Mouse (Mus musculus) kidney, embryonic 15.5 days (tissue): ENCODE measurements at regions not wholly inside any gene's neighbourhood (a gene's known extent, or its start where the extent isn't known, plus 50 kb on each side); places are given as distances from the start of the nearest gene placed in this dataset.

Experiments
- ATAC-seq: fragments of 200-750 bp; cut with Nextera tagmentation; replicated peaks from 2 replicates; pipeline ENCODE4 v1.8.0; 2017; ENCODE audit warnings: moderate TSS enrichment; ENCODE audit not compliant: low FRiP score
- H3K27ac ChIP-seq: fragments of 300-500 bp; sonication (generic); 2 replicates; pipeline ENCODE4 v1.5.1; 2015; ENCODE audit warnings: mild to moderate bottlenecking, inconsistent platforms
- H3K27me3 ChIP-seq: fragments of 300-500 bp; sonication (generic); 2 replicates; pipeline ENCODE4 v1.6.1; 2015; ENCODE audit warnings: inconsistent platforms
- H3K36me3 ChIP-seq: fragments of 300-500 bp; sonication (generic); 2 replicates; pipeline ENCODE4 v1.6.1; 2015; ENCODE audit warnings: inconsistent platforms
- H3K4me1 ChIP-seq: fragments of 300-500 bp; sonication (generic); 2 replicates; pipeline ENCODE4 v1.6.1; 2015; ENCODE audit warnings: inconsistent platforms
- H3K4me2 ChIP-seq: fragments of 300-500 bp; sonication (generic); 2 replicates; pipeline ENCODE4 v1.6.1; 2015; ENCODE audit warnings: moderate library complexity, mild to moderate bottlenecking, inconsistent platforms
- H3K4me3 ChIP-seq: fragments of 300-500 bp; sonication (generic); replicated peaks from 2 replicates; pipeline ENCODE4 v1.5.1; 2015; ENCODE audit warnings: mild to moderate bottlenecking, inconsistent platforms
- H3K9ac ChIP-seq: fragments of 300-500 bp; sonication (generic); 2 replicates; pipeline ENCODE4 v1.6.1; 2015; ENCODE audit warnings: mild to moderate bottlenecking, inconsistent platforms
- H3K9me3 ChIP-seq: fragments of 300-500 bp; sonication (generic); replicated peaks from 2 replicates; pipeline ENCODE4 v1.6.1; 2016; ENCODE audit warnings: inconsistent platforms
- WGBS: fragments of 180-500 bp; shearing (Covaris S2); methylation state at CpG from one replicate; pipeline ENCODE4 v1.1.7; 2015; ENCODE audit warnings: mixed read lengths; 5-methylcytosine and 5-hydroxymethylcytosine counted together

DNA sequence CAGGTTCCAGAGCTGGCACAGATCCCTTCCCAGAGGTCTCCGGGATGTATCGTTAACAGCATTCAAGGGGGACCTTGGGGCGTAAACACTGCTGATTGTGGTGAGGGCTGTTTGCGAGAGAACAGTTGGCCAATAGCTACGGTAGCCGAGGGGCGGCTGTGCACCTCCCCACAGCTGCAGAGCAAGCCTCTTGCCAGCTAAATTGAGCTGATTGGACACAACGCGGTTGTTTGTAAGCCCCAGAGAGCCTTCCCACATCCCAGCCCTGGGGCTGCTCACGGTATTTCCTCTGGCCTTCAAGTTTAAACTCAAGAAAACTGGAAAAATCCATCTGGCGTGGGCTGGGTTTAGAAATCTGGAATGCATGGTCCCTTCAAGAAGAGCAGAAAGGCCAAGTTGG, 114.6 kb upstream of the Gm5148 start:
- Histone ChIP-seq H3K27me3 (no peaks in the 10 kb centered on the region), H3K9me3 (no peaks in the 10 kb centered on the region), H3K4me2 (no peak overlapping the region), H3K4me1 (peaks cover 12% of the 10 kb centered on the region), H3K9ac (no peak overlapping the region), H3K36me3 (no peaks in the 10 kb centered on the region), H3K27ac (no peak overlapping the region), H3K4me3 (no peak overlapping the region)
- ATAC-seq: no peak
- WGBS: 75% methylated on average over 11 of the region's 11 CpGs

DNA sequence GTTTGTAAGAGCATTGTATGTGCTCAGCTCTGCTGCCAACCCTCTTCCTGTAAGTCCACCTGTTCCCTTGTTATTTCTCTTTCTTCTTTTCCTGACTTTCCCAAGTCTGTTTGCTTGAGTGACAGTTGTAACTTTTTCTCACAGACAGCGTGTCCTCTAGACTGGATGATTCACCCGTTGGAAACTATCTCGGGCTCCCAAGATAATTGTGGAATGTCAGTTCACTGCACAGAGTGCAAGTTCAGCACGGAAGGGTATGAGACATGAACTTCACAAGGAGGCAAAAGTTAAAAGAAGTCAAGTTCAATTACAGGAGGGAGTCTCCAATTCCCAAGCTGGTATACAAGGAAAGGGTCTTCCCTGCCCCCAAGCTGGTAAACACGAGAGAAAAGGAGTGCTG, 112.5 kb upstream of the Gm5148 start:
- Histone ChIP-seq H3K27ac (no peak overlapping the region), H3K9ac (no peak overlapping the region), H3K9me3 (no peaks in the 10 kb centered on the region), H3K36me3 (no peaks in the 10 kb centered on the region), H3K27me3 (no peaks in the 10 kb centered on the region), H3K4me1 (peaks cover 4% of the 10 kb centered on the region; the same call in 1 of the 2 replicates), H3K4me3 (no peak overlapping the region), H3K4me2 (no peak overlapping the region)
- ATAC-seq: no peak
- 65% methylated on average over 5 of the region's 5 CpGs for WGBS

DNA sequence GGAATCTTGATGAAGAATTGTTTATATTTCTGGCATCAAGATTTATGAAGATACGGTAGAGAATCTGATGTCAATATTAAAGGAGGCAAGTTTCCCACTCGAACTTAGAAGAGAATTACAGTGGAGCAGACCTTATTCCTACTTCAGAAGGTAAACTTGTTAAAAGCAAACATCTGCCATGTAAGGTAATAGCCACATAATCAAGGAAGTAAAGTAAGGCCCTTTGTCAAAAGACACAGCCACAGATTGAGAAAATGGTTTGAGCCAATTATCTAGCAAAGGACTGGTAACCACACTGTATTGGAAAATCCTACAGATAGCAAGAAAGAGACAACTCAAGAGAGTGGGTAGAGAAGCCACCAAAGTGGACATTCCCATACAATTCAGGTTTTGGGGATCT, 111.4 kb upstream of the Gm5148 start:
- H3K27ac ChIP-seq: no peak overlapping the region
- ATAC-seq: no peak
- no peaks in the 10 kb centered on the region for H3K36me3 ChIP-seq
- H3K4me1 ChIP-seq: peaks cover 4% of the 10 kb centered on the region; the same call in 1 of the 2 replicates
- H3K9ac ChIP-seq: no peak overlapping the region
- WGBS: 86% methylated on average over 2 of the region's 2 CpGs
- H3K9me3 ChIP-seq: no peaks in the 10 kb centered on the region
- H3K4me2 ChIP-seq: no peak overlapping the region
- no peaks in the 10 kb centered on the region for H3K27me3 ChIP-seq
- no peak overlapping the region for H3K4me3 ChIP-seq

DNA sequence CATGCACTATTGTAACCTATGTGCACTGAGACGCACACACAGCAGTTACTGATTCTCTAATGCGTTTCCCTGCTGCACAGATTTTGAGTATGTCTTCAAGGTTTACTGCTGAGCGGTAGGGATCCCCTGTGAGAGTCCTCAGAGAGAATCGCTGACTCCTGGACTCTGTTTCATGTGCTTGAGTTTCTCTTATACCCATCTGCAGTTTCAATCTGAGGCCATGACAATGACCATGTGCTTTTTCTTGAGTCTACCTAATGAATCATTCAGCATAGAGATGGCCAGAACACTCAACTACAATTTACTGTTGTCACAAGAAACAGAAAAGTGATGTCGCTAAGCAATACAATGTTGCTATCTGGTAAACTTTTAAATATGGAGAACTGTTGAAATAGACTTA, 110.8 kb upstream of the Gm5148 start:
- Histone ChIP-seq H3K4me2 (no peak overlapping the region), H3K36me3 (no peaks in the 10 kb centered on the region), H3K27me3 (no peaks in the 10 kb centered on the region), H3K4me3 (no peak overlapping the region), H3K9ac (no peak overlapping the region), H3K27ac (no peak overlapping the region), H3K9me3 (no peaks in the 10 kb centered on the region), H3K4me1 (peaks cover 4% of the 10 kb centered on the region; the same call in 1 of the 2 replicates)
- ATAC-seq: no peak
- 75% methylated on average over 5 of the region's 5 CpGs for WGBS

DNA sequence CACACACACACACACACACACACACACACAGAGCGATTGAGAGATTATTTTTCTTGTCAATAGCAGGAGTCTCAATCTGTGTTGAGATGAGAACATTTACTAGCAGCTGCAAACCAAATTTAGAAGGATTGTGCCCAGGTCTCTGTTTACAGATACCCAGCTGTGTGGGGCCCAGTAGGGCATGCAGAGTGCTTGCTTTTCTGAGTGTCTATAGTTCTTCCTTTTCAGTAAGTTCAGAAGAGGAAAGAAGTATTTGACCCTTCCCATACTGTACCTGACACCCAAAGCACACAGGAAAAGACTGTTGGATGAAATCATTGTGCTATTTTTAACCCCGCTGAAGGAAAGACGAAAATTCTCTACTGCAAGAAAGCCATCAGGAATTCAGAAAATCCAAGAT, 110.3 kb upstream of the Gm5148 start:
- no peaks in the 10 kb centered on the region for H3K36me3 ChIP-seq
- H3K4me1 ChIP-seq: peaks cover 4% of the 10 kb centered on the region; the same call in 1 of the 2 replicates
- no peak overlapping the region for H3K9ac ChIP-seq
- WGBS: 58% methylated on average over 3 of the region's 3 CpGs
- no peak for ATAC-seq
- H3K27ac ChIP-seq: no peak overlapping the region
- H3K4me3 ChIP-seq: no peak overlapping the region
- no peak overlapping the region for H3K4me2 ChIP-seq
- no peaks in the 10 kb centered on the region for H3K27me3 ChIP-seq
- no peaks in the 10 kb centered on the region for H3K9me3 ChIP-seq

DNA sequence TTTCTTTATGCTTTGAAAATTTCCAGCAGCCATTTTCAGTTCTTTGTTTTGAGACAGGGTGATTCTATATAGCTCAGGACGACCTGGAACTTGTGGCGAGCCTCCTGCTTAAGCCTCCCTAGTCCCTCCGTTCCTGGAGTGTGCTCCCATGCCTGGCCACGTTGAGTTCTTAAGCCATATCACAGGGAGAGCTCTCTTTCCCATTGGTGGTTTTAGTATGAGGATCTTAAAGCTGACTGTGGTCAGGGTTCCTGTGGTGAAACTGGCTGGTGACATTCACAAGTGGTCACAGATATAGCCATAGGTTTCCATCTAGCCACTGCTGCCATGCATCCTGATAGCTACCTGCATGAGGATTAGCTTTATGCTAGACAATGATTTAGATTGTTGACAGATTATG, 109.1 kb upstream of the Gm5148 start:
- Histone ChIP-seq H3K36me3 (no peaks in the 10 kb centered on the region), H3K9ac (no peak overlapping the region), H3K4me3 (no peak overlapping the region), H3K4me2 (no peak overlapping the region), H3K27ac (no peak overlapping the region), H3K9me3 (no peaks in the 10 kb centered on the region), H3K27me3 (no peaks in the 10 kb centered on the region), H3K4me1 (peaks cover 4% of the 10 kb centered on the region; the same call in 1 of the 2 replicates)
- 86% methylated on average over 4 of the region's 4 CpGs for WGBS
- ATAC-seq: no peak

DNA sequence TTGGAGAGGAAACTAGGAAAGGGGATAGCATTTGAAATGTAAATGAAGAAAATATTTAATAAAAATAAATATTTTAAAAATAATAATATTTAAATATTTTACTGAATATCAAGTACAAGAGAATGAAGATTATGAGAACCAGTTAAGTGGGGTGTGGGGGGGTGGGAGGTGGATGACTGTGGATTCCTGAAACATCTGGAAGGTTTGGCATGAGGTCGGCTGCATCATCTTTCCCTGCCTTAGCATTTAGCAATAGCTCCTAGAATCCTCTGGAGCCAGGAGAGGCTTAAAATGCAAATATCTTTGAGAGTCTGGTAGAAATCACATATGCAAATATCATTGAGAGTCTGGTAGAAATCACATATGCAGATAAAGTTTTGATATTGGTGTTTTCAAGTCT, 103.3 kb upstream of the Gm5148 start:
- Histone ChIP-seq H3K9me3 (no peaks in the 10 kb centered on the region), H3K27me3 (no peaks in the 10 kb centered on the region), H3K4me1 (no peaks in the 10 kb centered on the region), H3K9ac (no peak overlapping the region), H3K4me3 (no peak overlapping the region), H3K4me2 (no peak overlapping the region), H3K27ac (no peak overlapping the region), H3K36me3 (no peaks in the 10 kb centered on the region)
- no peak for ATAC-seq
- 71% methylated on average over 1 of the region's 1 CpGs for WGBS

DNA sequence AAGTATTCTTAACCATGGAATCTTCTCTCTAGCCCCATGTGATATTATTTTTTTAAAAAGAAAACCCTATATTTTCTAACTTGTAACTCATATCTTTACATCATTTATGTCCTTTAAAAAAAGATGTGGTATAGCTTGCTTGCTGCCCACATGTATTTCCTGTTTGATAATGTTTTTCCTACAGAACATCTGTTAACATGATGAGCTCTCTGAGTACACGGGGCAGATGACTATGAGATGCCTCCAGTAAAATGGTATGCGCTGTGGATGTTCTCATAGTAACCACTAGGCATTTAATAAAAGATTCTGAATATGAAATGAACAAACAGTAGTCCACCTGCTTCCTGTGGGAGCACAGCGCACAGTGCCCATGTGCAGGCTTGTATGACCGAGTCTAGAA, 101.3 kb upstream of the Gm5148 start:
- H3K36me3 ChIP-seq: no peaks in the 10 kb centered on the region
- H3K9me3 ChIP-seq: no peaks in the 10 kb centered on the region
- no peak overlapping the region for H3K27ac ChIP-seq
- no peak for ATAC-seq
- WGBS: 91% methylated on average over 4 of the region's 4 CpGs
- H3K9ac ChIP-seq: no peak overlapping the region
- no peaks in the 10 kb centered on the region; the same call in 1 of the 2 replicates for H3K4me1 ChIP-seq
- no peak overlapping the region for H3K4me2 ChIP-seq
- H3K4me3 ChIP-seq: no peak overlapping the region
- H3K27me3 ChIP-seq: no peaks in the 10 kb centered on the region

DNA sequence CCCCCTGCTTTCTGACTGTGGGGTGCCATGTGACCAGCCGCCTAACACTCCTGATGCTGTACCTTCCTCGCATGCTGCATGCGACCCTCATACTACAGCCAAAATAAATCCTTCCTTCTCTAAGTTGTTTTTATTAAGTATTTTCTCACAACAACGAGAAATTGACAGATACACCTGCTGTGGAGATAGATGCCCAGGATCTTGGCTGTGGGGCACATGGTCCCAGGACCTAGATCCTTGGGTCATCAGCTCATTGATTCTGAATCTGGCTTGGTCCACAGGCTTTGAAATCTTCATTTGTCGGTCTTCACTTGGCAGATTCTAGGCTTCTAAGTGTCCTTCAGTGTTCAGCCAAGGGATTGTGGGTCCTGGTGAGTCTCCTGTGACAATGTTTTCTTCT, 100.4 kb upstream of the Gm5148 start:
- Histone ChIP-seq H3K9me3 (no peaks in the 10 kb centered on the region), H3K27ac (no peak overlapping the region), H3K36me3 (no peaks in the 10 kb centered on the region), H3K4me1 (no peaks in the 10 kb centered on the region; the same call in 1 of the 2 replicates), H3K27me3 (no peaks in the 10 kb centered on the region), H3K9ac (no peak overlapping the region), H3K4me2 (no peak overlapping the region), H3K4me3 (no peak overlapping the region)
- 92% methylated on average over 5 of the region's 5 CpGs for WGBS
- ATAC-seq: no peak

DNA sequence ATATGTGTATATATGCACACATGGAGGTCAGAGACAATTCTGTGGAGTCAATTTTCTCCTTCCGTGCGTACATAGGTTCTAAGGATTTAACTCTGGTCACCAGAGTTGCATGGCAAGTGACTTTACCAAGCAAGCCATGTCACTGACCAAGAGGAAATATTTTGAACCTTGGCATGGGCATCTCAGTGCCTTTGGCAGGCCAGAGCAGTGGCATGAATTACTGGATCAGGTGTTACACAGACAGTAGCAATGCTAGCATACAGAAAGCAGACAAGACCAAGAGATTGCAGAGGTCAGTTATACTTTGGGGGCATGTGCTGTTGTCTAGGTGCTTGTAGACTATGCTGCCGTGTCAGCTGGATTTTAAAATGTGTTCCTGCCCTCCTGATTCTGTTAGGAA, 95.2 kb upstream of the Gm5148 start:
- Histone ChIP-seq H3K27me3 (no peaks in the 10 kb centered on the region), H3K36me3 (no peaks in the 10 kb centered on the region), H3K9me3 (no peaks in the 10 kb centered on the region), H3K4me2 (no peak overlapping the region), H3K9ac (no peak overlapping the region), H3K4me1 (no peaks in the 10 kb centered on the region; the same call in 1 of the 2 replicates), H3K27ac (no peak overlapping the region), H3K4me3 (no peak overlapping the region)
- WGBS: 91% methylated on average over 3 of the region's 3 CpGs
- no peak for ATAC-seq

DNA sequence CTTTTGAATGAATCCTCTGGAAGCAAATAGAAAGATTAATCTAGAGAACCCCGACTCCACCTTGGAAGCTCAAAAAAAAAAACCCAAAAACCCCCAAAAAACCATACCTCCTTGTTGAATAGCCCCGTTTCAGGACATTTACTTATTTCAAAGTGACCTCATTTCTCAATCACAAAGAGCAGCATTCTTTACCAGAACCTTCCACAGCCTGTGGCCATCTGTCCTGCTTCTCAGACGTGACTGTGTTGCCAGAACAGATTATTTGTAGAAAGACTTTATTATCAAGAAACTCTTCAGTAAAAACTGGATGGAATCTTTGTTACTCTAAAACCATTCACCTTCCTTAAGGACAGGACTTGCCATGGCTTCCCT, 93.1 kb upstream of the Gm5148 start:
- H3K4me3 ChIP-seq: no peak overlapping the region
- no peaks in the 10 kb centered on the region for H3K36me3 ChIP-seq
- no peak for ATAC-seq
- H3K27ac ChIP-seq: no peak overlapping the region
- no peak overlapping the region for H3K9ac ChIP-seq
- H3K27me3 ChIP-seq: no peaks in the 10 kb centered on the region
- H3K9me3 ChIP-seq: no peaks in the 10 kb centered on the region
- WGBS: 86% methylated on average over 3 of the region's 3 CpGs
- H3K4me1 ChIP-seq: no peaks in the 10 kb centered on the region; the same call in 1 of the 2 replicates
- no peak overlapping the region for H3K4me2 ChIP-seq

DNA sequence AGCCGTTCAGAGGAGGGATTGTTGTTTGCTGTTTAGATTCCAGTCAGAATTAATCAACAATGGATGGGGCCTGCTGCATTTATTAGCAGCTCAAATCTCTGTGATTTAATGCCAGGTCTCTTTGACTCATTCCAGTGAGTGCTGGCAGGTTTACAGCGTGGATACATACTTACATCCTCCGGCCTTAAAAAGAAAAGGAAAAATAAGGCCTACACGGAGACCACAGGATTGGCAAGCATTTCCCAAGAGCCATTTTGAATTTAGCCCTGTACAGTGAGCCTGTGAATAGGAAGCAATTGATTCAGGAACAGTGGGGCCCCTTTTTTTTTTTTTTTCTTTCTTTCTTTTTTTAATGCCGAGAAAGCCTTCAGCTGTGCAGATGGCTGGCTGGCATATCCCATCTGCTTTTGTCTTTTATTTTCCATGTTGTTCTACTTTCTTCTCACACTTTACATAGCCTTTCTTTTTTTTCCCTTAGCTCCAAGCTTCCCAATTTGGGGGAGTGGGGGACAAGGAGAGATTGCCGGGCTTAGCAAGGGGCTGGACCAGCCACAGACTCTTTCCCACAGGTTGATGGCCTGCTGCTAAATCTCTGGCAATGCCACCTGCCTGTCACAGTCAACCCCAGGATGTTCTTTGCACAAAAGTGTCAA, 92.6 kb upstream of the Gm5148 start:
- WGBS: 60% methylated on average over 6 of the region's 6 CpGs
- no peak overlapping the region for H3K27ac ChIP-seq
- H3K4me3 ChIP-seq: no peak overlapping the region
- no peak overlapping the region for H3K4me2 ChIP-seq
- no peak overlapping the region for H3K9ac ChIP-seq
- no peaks in the 10 kb centered on the region for H3K36me3 ChIP-seq
- no peak for ATAC-seq
- H3K4me1 ChIP-seq: no peaks in the 10 kb centered on the region; the same call in 1 of the 2 replicates
- no peaks in the 10 kb centered on the region for H3K9me3 ChIP-seq
- H3K27me3 ChIP-seq: no peaks in the 10 kb centered on the region

DNA sequence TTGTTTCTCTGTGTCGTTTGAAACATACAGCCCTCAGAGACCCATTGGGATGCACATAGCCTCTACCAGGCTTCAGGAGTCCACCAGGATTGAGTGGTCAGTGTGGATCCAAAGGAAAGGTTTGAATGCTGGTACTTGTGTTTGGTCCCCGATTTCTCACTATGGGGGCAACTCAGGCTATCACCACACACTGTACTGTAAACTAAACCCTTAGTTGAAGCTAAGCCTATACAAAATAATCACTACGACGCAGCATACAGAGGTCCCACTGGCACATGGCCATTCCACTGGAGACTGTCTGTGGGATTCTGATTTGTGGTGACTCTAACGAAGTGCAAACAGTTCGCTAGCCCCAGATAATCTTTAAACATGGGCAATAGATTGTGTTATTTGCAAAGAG, 91.5 kb upstream of the Gm5148 start:
- H3K4me2 ChIP-seq: no peak overlapping the region
- no peak for ATAC-seq
- no peak overlapping the region for H3K9ac ChIP-seq
- no peaks in the 10 kb centered on the region for H3K9me3 ChIP-seq
- no peak overlapping the region for H3K4me3 ChIP-seq
- no peaks in the 10 kb centered on the region for H3K27me3 ChIP-seq
- no peaks in the 10 kb centered on the region; the same call in 1 of the 2 replicates for H3K4me1 ChIP-seq
- 96% methylated on average over 6 of the region's 6 CpGs for WGBS
- no peaks in the 10 kb centered on the region for H3K36me3 ChIP-seq
- H3K27ac ChIP-seq: no peak overlapping the region
